17 mouse cellular contexts compared by ENCODE assay signal in the genomic region with DNA sequence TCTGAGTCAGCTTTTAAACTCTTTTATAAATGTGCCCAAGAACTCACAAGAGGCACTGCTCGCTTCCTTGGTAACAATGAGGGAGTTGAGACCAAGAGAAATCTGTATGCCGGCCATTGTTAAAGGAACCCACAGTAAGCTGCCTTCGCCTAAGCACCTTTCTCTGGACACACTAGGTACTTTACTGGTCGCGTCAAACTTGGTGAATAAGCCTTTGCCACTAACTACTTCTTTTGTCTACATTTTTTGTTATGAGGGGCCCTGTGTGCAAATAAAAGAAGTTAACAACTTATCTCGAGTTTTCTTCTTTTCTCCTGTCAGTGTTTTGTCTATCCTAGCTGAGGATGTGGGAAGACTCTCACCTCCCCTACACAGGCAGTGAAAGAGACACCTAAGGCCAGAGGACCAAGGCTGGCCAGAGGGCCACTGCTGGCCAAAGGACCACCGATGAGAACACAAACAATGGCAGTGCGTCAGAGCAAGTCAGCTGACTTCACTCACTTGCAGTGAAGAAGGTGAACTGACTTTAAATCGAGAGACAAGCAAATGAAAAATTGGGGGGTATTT. TPM values are rescaled to one million over a fixed set of nuclear protein-coding genes. Genes with fewer than 3 reads are reported as not detected.
DNase-seq lines count a peak whose midpoint lies in the region; ATAC-seq lines count a peak whose summit lies in the region.
"Had no signal": no experiment of that assay in that cellular context is flagged by ENCODE, and none has a peak within 500 bp of the region (broad histone marks: within the 10 kb centered on the region; RNA-seq: fewer than 3 reads in every experiment).

No protein-coding gene starts in this region.

- no peaks in the 10 kb centered on the region for H3K36me3 ChIP-seq in forebrain, embryonic 10.5 days (replicated peaks)
- H3K36me3 ChIP-seq in forebrain, embryonic 16.5 days (ENCODE audit: control insufficient read depth, insufficient read depth), result no peaks in the 10 kb centered on the region
- H3K36me3 ChIP-seq in heart, embryonic 14.5 days (ENCODE audit: control insufficient read depth, insufficient read depth, low read length), result no peaks in the 10 kb centered on the region
- no peaks in the 10 kb centered on the region for H3K36me3 ChIP-seq in midbrain, embryonic 10.5 days
- no peaks in the 10 kb centered on the region for H3K36me3 ChIP-seq in midbrain, embryonic 15.5 days (replicated peaks)
- no peaks in the 10 kb centered on the region for H3K36me3 ChIP-seq in limb, embryonic 13.5 days
- H3K36me3 ChIP-seq: hindbrain, embryonic 10.5 days had no signal

- no peak overlapping the region for H3K9ac ChIP-seq in forebrain, embryonic 16.5 days (replicated peaks; ENCODE audit: low read depth, low read length)
- H3K9ac ChIP-seq in heart, embryonic 14.5 days (ENCODE audit: low read length), result no peak overlapping the region
- H3K9ac ChIP-seq in midbrain, embryonic 15.5 days, result no peak overlapping the region
- H3K9ac ChIP-seq in limb, embryonic 13.5 days, result no peak overlapping the region
- H3K9ac ChIP-seq: lung, embryonic 14.5 days had no signal

- no peak overlapping the region for H3K4me3 ChIP-seq in forebrain, embryonic 10.5 days
- no peak overlapping the region for H3K4me3 ChIP-seq in forebrain, embryonic 16.5 days (replicated peaks; ENCODE audit: low read length)
- no peak overlapping the region for H3K4me3 ChIP-seq in heart, embryonic 14.5 days (ENCODE audit: control insufficient read depth in 1 of 2, insufficient read depth in 1 of 2, low read depth in 1 of 2, low read length in 2 of 2)
- H3K4me3 ChIP-seq in midbrain, embryonic 10.5 days, result no peak overlapping the region
- H3K4me3 ChIP-seq in midbrain, embryonic 15.5 days, result no peak overlapping the region
- no peak overlapping the region for H3K4me3 ChIP-seq in limb, embryonic 13.5 days
- H3K4me3 ChIP-seq: hindbrain, embryonic 10.5 days had no signal

- no peak for ATAC-seq in forebrain, embryonic 16.5 days
- ATAC-seq in heart, embryonic 14.5 days (ENCODE audit: insufficient number of reproducible peaks, insufficient read depth, low FRiP score, low read depth), result no peak
- no peak; the same call in 1 of the 2 replicates for ATAC-seq in midbrain, embryonic 15.5 days (replicated peaks)
- ATAC-seq in limb, embryonic 13.5 days (ENCODE audit: low FRiP score, low read depth), result no peak

- 72% methylated on average over 9 of the region's 9 CpGs for WGBS in forebrain, embryonic 10.5 days
- WGBS in forebrain, embryonic 16.5 days, result 30% methylated on average over 9 of the region's 9 CpGs
- 81% methylated on average over 9 of the region's 9 CpGs for WGBS in heart, embryonic 14.5 days
- 74% methylated on average over 9 of the region's 9 CpGs for WGBS in midbrain, embryonic 10.5 days
- 41% methylated on average over 9 of the region's 9 CpGs for WGBS in midbrain, embryonic 15.5 days
- 74% methylated on average over 9 of the region's 9 CpGs for WGBS in limb, embryonic 13.5 days

- no peaks in the 10 kb centered on the region for H3K9me3 ChIP-seq in forebrain, embryonic 10.5 days
- no peaks in the 10 kb centered on the region for H3K9me3 ChIP-seq in forebrain, embryonic 16.5 days (ENCODE audit: control insufficient read depth, low read length)
- no peaks in the 10 kb centered on the region for H3K9me3 ChIP-seq in heart, embryonic 14.5 days (ENCODE audit: control insufficient read depth, low read length)
- no peaks in the 10 kb centered on the region for H3K9me3 ChIP-seq in midbrain, embryonic 10.5 days (replicated peaks)
- H3K9me3 ChIP-seq in midbrain, embryonic 15.5 days, result no peaks in the 10 kb centered on the region
- H3K9me3 ChIP-seq in limb, embryonic 13.5 days, result no peaks in the 10 kb centered on the region
- H3K9me3 ChIP-seq: hindbrain, embryonic 10.5 days had no signal

- intact Hi-C loops in left cerebral cortex, postnatal 25 days (cut with DNase I), result loop anchor here (10.0 kb wide), 1 partner anchor 225 kb away; no protein-coding TSS in a partner anchor

- no peak for DNase-seq in forebrain, embryonic 10.5 days (ENCODE audit: extremely low spot score, low spot score)
- DNase-seq in heart, postnatal 4 days, result no peak
- DNase-seq in midbrain, embryonic 10.5 days (ENCODE audit: low spot score), result no peak
- DNase-seq in left cerebral cortex, postnatal 25 days (ENCODE audit: low spot score in 2 of 2), result no peak
- DNase-seq: adrenal gland, adult 8-10 months; cerebellum, adult 11-12 months; cerebellum, postnatal 36 days; layer of hippocampus, adult 9-11 months; liver; lung, embryonic 14.5 days; right cerebral cortex, postnatal 25 days; thymus, postnatal 4 days had no signal

- peaks cover 22% of the 10 kb centered on the region for H3K4me1 ChIP-seq in forebrain, embryonic 10.5 days
- peaks cover 10% of the 10 kb centered on the region for H3K4me1 ChIP-seq in forebrain, embryonic 16.5 days (replicated peaks; ENCODE audit: control insufficient read depth, insufficient read depth, low read length)
- H3K4me1 ChIP-seq in heart, embryonic 14.5 days (ENCODE audit: control insufficient read depth in 2 of 2, insufficient read depth in 2 of 2, low read length in 2 of 2), result peaks cover 31 to 64% of the 10 kb centered on the region in 2 experiments
- peaks cover 23% of the 10 kb centered on the region for H3K4me1 ChIP-seq in midbrain, embryonic 10.5 days
- no peaks in the 10 kb centered on the region for H3K4me1 ChIP-seq in midbrain, embryonic 15.5 days
- H3K4me1 ChIP-seq in limb, embryonic 13.5 days, result peaks cover 23% of the 10 kb centered on the region

- peak overlapping the region; percentile 62; the same call in 1 of the 2 replicates for H3K27ac ChIP-seq in forebrain, embryonic 10.5 days
- H3K27ac ChIP-seq in forebrain, embryonic 16.5 days (ENCODE audit: low read length), result no peak overlapping the region
- peak overlapping the region; percentile 4 to 57; a peak in 2 of 4 replicates for H3K27ac ChIP-seq in heart, embryonic 14.5 days (replicated peaks in 1 of 2; ENCODE audit: control insufficient read depth in 1 of 2, insufficient read depth in 1 of 2, low read depth in 2 of 2, low read length in 2 of 2)
- peak overlapping the region; percentile 42; the same call in 1 of the 2 replicates for H3K27ac ChIP-seq in midbrain, embryonic 10.5 days (replicated peaks)
- no peak overlapping the region for H3K27ac ChIP-seq in midbrain, embryonic 15.5 days
- no peak overlapping the region for H3K27ac ChIP-seq in limb, embryonic 13.5 days
- H3K27ac ChIP-seq: hindbrain, embryonic 10.5 days had no signal

- H3K4me2 ChIP-seq in forebrain, embryonic 16.5 days (ENCODE audit: low read length), result no peak overlapping the region
- H3K4me2 ChIP-seq in heart, embryonic 14.5 days (ENCODE audit: low read length), result no peak overlapping the region
- no peak overlapping the region; the same call in 1 of the 2 replicates for H3K4me2 ChIP-seq in midbrain, embryonic 15.5 days
- peak overlapping the region; percentile 31 for H3K4me2 ChIP-seq in limb, embryonic 13.5 days (replicated peaks)
- H3K4me2 ChIP-seq: lung, embryonic 14.5 days had no signal

- no peaks in the 10 kb centered on the region for H3K27me3 ChIP-seq in forebrain, embryonic 10.5 days (ENCODE audit: poor library complexity, severe bottlenecking)
- H3K27me3 ChIP-seq in forebrain, embryonic 16.5 days (replicated peaks; ENCODE audit: control insufficient read depth, insufficient read depth, low read length), result no peaks in the 10 kb centered on the region
- H3K27me3 ChIP-seq in heart, embryonic 14.5 days (ENCODE audit: control insufficient read depth, insufficient read depth, low read length), result no peaks in the 10 kb centered on the region
- H3K27me3 ChIP-seq in midbrain, embryonic 10.5 days (ENCODE audit: low read depth, poor library complexity, severe bottlenecking), result no peaks in the 10 kb centered on the region
- no peaks in the 10 kb centered on the region for H3K27me3 ChIP-seq in midbrain, embryonic 15.5 days (replicated peaks)
- no peaks in the 10 kb centered on the region for H3K27me3 ChIP-seq in limb, embryonic 13.5 days

RNA-seq across cellular contexts. Expression of gene Dapp1, which starts 18.0 kb away (rescaled TPM):
- 2.2 and 3.5 TPM in 2 replicates for polyA plus RNA-seq in forebrain, embryonic 10.5 days (2016; fragmentation: Nextera tagmentation; extraction: Ambion mirVana)
- polyA plus RNA-seq in forebrain, embryonic 16.5 days (2015; fragmentation: Nextera tagmentation; extraction: Ambion mirVana), result 4.1 and 4.3 TPM in 2 replicates
- polyA plus RNA-seq in heart, embryonic 14.5 days (2014; fragmentation: Nextera tagmentation; extraction: Ambion mirVana), result 21.3 and 22.8 TPM in 2 replicates
- 1 to 10 TPM; 7.6 to 7.8 TPM for total RNA-seq in heart, postnatal 4 days (2021)
- polyA plus RNA-seq in midbrain, embryonic 10.5 days (2016; fragmentation: Nextera tagmentation; extraction: Ambion mirVana), result 2.3 and 2.9 TPM in 2 replicates
- polyA plus RNA-seq in midbrain, embryonic 15.5 days (2015; fragmentation: Nextera tagmentation; extraction: Ambion mirVana), result 1.0 and 1.4 TPM in 2 replicates
- polyA plus RNA-seq in limb, embryonic 13.5 days (2015; fragmentation: Nextera tagmentation; extraction: Ambion mirVana), result 3.4 TPM in 2 replicates
- total RNA-seq in left cerebral cortex, postnatal 25 days (2021), result 1 to 10 TPM; 2.5 to 2.9 TPM

Comparison
In these comparisons a context has a peak if more than half of its experiments do, and no peak if none do; other contexts are left out.
1. H3K27ac ChIP-seq: peak in forebrain, embryonic 10.5 days (single experiment), heart, embryonic 14.5 days (2 of 2) and midbrain, embryonic 10.5 days (single experiment); none in forebrain, embryonic 16.5 days (single experiment), midbrain, embryonic 15.5 days (single experiment) and limb, embryonic 13.5 days (single experiment).